Mouse (Mus musculus) heart, postnatal 0 days (tissue): ENCODE measurements around the gene Poln.

Experiments
- CTCF ChIP-seq: IDR thresholded peaks from 2 replicates; pipeline ENCODE4 v1.5.1; 2016; ENCODE audit warnings: antibody characterized with exemption, control low read depth, low read depth
- EP300 ChIP-seq: IDR thresholded peaks from 2 replicates; pipeline ENCODE4 v1.6.1; 2016; ENCODE audit warnings: antibody characterized with exemption, low read depth

DNA sequence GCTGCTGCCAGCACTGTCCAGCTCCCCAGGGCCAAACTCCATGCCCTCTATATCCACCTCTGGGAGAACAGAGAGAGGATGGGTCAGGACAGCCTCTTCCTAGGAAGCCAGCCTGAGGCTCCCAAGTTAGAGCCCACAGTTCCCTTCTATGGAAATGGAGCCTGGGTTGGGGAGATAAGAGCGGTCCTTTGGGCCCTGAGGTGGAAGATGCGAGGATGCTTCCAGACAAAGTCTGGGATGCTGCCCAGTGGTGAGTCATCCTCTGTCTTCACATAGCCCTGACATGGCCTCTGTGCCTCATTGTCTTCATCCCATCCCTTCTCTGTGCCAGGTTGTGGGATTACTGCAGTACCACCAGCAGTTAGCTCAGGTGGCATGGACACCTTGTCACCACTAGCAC lies 7.8 kb upstream of the Poln start:
- TF ChIP-seq CTCF (no peak), EP300 (no peak)
